Mouse (Mus musculus) lung, postnatal 0 days (tissue): ENCODE data around the gene Il9r.

Source experiments
- CTCF ChIP-seq: IDR thresholded peaks from 2 replicates; pipeline ENCODE4 v1.5.1; 2016; ENCODE audit warnings: antibody characterized with exemption, mild to moderate bottlenecking
- EP300 ChIP-seq: IDR thresholded peaks from 2 replicates; pipeline ENCODE4 v1.6.1; 2016; ENCODE audit warnings: antibody characterized with exemption, mild to moderate bottlenecking, control low read depth

GRCm38 (mm10) chr11:32137719-32138613, 62.1 kb downstream of the Il9r start:
- TF ChIP-seq CTCF (no peak), EP300 (peak; percentile 29; the same call in 1 of the 2 replicates)
